Mouse (Mus musculus) cerebellum, adult 2 months (tissue): ENCODE results near the gene Nrxn3.

Source experiments
- CTCF ChIP-seq: fragments of 200-500 bp; IDR thresholded peaks from 2 replicates; pipeline ENCODE4 v1.5.1; 2011; ENCODE audit warnings: low read depth, mild to moderate bottlenecking, control low read depth, low read length, moderate library complexity, borderline replicate concordance; ENCODE audit not compliant: insufficient read depth
- POLR2A ChIP-seq: fragments of 200-500 bp; IDR thresholded peaks from 2 replicates; pipeline ENCODE4 v1.6.1; 2011; ENCODE audit warnings: low read length, control low read depth, borderline replicate concordance; ENCODE audit not compliant: insufficient read depth

GRCm38 (mm10) chr12:88960817-88961216 lies 238.1 kb downstream of the Nrxn3 start:
- TF ChIP-seq CTCF: no peak
- TF ChIP-seq POLR2A: no peak
